Mouse (Mus musculus) mouse trophoblast stem cell (cell line): Measurements from ENCODE around the gene Tmem59.

ENCODE experiments used
- in situ Hi-C, 2 experiments: fragments of 300-500 bp; cut with MseI, MboI; formaldehyde crosslinking; loops; 2 replicates in 1 of 2; 3 replicates in 1 of 2; pipeline ENCODE4 v1.15.1; 2025

Gene Tmem59

GRCm38 (mm10) chr4:107232219-107232618, 54.0 kb downstream of the Tmem59 start:
- in situ Hi-C loops = no loop called here

- in situ Hi-C loops = no loop called here
Measured at GRCm38 (mm10) chr4:107238253-107238652, 60.1 kb downstream of the Tmem59 start.

- in situ Hi-C loops = loop anchor here in 1 of 2 experiments (10.0 kb wide), 1 partner anchor 105 kb away; no protein-coding TSS in a partner anchor
Measured at GRCm38 (mm10) chr4:107240196-107240595, 62.0 kb downstream of the Tmem59 start.

- in situ Hi-C loops = loop anchor here in 1 of 2 experiments (10.0 kb wide), 1 partner anchor 101 kb away; no protein-coding TSS in a partner anchor
Measured at GRCm38 (mm10) chr4:107243365-107244333, 65.5 kb downstream of the Tmem59 start.

GRCm38 (mm10) chr4:107245368-107245767, 67.2 kb downstream of the Tmem59 start:
- in situ Hi-C loops = loop anchor here in 1 of 2 experiments (10.0 kb wide), 1 partner anchor 99 kb away; no protein-coding TSS in a partner anchor

GRCm38 (mm10) chr4:107246040-107246439, 67.8 kb downstream of the Tmem59 start:
- in situ Hi-C loops = loop anchor here in 1 of 2 experiments (10.0 kb wide), 1 partner anchor 99 kb away; no protein-coding TSS in a partner anchor

- in situ Hi-C loops = loop anchor here in 1 of 2 experiments (10.0 kb wide), 1 partner anchor 98 kb away; no protein-coding TSS in a partner anchor
Measured at GRCm38 (mm10) chr4:107247110-107247509, 68.9 kb downstream of the Tmem59 start.

GRCm38 (mm10) chr4:107248061-107248460, 69.9 kb downstream of the Tmem59 start:
- in situ Hi-C loops = loop anchor here in 1 of 2 experiments (10.0 kb wide), 1 partner anchor 97 kb away; no protein-coding TSS in a partner anchor

- in situ Hi-C loops = loop anchor here in 1 of 2 experiments (10.0 kb wide), 1 partner anchor 95 kb away; no protein-coding TSS in a partner anchor
Measured at GRCm38 (mm10) chr4:107249471-107249870, 71.3 kb downstream of the Tmem59 start.

- in situ Hi-C loops = no loop called here
Measured at GRCm38 (mm10) chr4:107250494-107250893, 72.3 kb downstream of the Tmem59 start.
